Mouse (Mus musculus): ENCODE data around the gene Klhl32. TPM values are rescaled to one million over a fixed set of nuclear protein-coding genes. Genes with fewer than 3 reads are reported as not detected.

Klhl32 gene
- polyA plus RNA-seq, 1 experiment from 2014 or later, result 10.5 TPM

GRCm38 (mm10) chr4:24789331-24789730 is 61.6 kb downstream of the Klhl32 start:
- Histone ChIP-seq H3K27ac (ENCODE audit: low read depth, low read length) (no peak overlapping the region), H3K27me3 (ENCODE audit: control insufficient read depth, insufficient read depth, low read length) (no peaks in the 10 kb centered on the region), H3K9me3 (ENCODE audit: control insufficient read depth, low read length) (no peaks in the 10 kb centered on the region), H3K4me2 (ENCODE audit: low read depth) (no peak overlapping the region), H3K4me3 (ENCODE audit: low read depth, low read length) (no peak overlapping the region), H3K4me1 (ENCODE audit: control insufficient read depth, insufficient read depth, low read length) (no peaks in the 10 kb centered on the region), H3K9ac (ENCODE audit: low read length) (no peak overlapping the region), H3K36me3 (ENCODE audit: control insufficient read depth, insufficient read depth, low read length) (no peaks in the 10 kb centered on the region)
- 90% methylated on average over 1 of the region's 1 CpGs for WGBS
- ATAC-seq (ENCODE audit: insufficient read depth, low FRiP score, low TSS enrichment), result no peak
- DNase-seq (ENCODE audit: low spot score), result no peak

GRCm38 (mm10) chr4:24785757-24786532 is 65.0 kb downstream of the Klhl32 start:
- Histone ChIP-seq H3K27ac (ENCODE audit: low read depth, low read length) (no peak overlapping the region), H3K36me3 (ENCODE audit: control insufficient read depth, insufficient read depth, low read length) (no peaks in the 10 kb centered on the region), H3K9ac (ENCODE audit: low read length) (no peak overlapping the region), H3K4me2 (ENCODE audit: low read depth) (no peak overlapping the region), H3K4me1 (ENCODE audit: control insufficient read depth, insufficient read depth, low read length) (no peaks in the 10 kb centered on the region), H3K4me3 (ENCODE audit: low read depth, low read length) (no peak overlapping the region), H3K27me3 (ENCODE audit: control insufficient read depth, insufficient read depth, low read length) (no peaks in the 10 kb centered on the region), H3K9me3 (ENCODE audit: control insufficient read depth, low read length) (no peaks in the 10 kb centered on the region)
- WGBS, result 69% methylated on average over 7 of the region's 7 CpGs
- no peak for DNase-seq (ENCODE audit: low spot score)
- no peak for ATAC-seq (ENCODE audit: insufficient read depth, low FRiP score, low TSS enrichment)

- no peak overlapping the region for H3K4me3 ChIP-seq (ENCODE audit: low read depth, low read length)
- no peaks in the 10 kb centered on the region for H3K27me3 ChIP-seq (ENCODE audit: control insufficient read depth, insufficient read depth, low read length)
- H3K4me1 ChIP-seq (ENCODE audit: control insufficient read depth, insufficient read depth, low read length), result no peaks in the 10 kb centered on the region
- 88% methylated on average over 2 of the region's 2 CpGs for WGBS
- no peaks in the 10 kb centered on the region for H3K9me3 ChIP-seq (ENCODE audit: control insufficient read depth, low read length)
- no peak overlapping the region for H3K4me2 ChIP-seq (ENCODE audit: low read depth)
- no peak for ATAC-seq (ENCODE audit: insufficient read depth, low FRiP score, low TSS enrichment)
- DNase-seq (ENCODE audit: low spot score), result no peak
- no peaks in the 10 kb centered on the region for H3K36me3 ChIP-seq (ENCODE audit: control insufficient read depth, insufficient read depth, low read length)
- H3K9ac ChIP-seq (ENCODE audit: low read length), result no peak overlapping the region
- H3K27ac ChIP-seq (ENCODE audit: low read depth, low read length), result no peak overlapping the region
These were observed 85.0 kb downstream of the Klhl32 start for GRCm38 (mm10) chr4:24765919-24766318.

GRCm38 (mm10) chr4:24765469-24765868 is 85.5 kb downstream of the Klhl32 start:
- 72% methylated on average over 3 of the region's 3 CpGs for WGBS
- DNase-seq (ENCODE audit: low spot score) (no peak), ATAC-seq (ENCODE audit: insufficient read depth, low FRiP score, low TSS enrichment) (no peak)

GRCm38 (mm10) chr4:24764558-24764957 is 86.4 kb downstream of the Klhl32 start:
- DNase-seq (ENCODE audit: low spot score), result no peak
- ATAC-seq (ENCODE audit: insufficient read depth, low FRiP score, low TSS enrichment), result no peak
- WGBS, result 81% methylated on average over 2 of the region's 2 CpGs
- H3K9ac ChIP-seq (ENCODE audit: low read length), result no peak overlapping the region
- no peaks in the 10 kb centered on the region for H3K4me1 ChIP-seq (ENCODE audit: control insufficient read depth, insufficient read depth, low read length)
- no peak overlapping the region for H3K27ac ChIP-seq (ENCODE audit: low read depth, low read length)
- H3K9me3 ChIP-seq (ENCODE audit: control insufficient read depth, low read length), result no peaks in the 10 kb centered on the region
- H3K36me3 ChIP-seq (ENCODE audit: control insufficient read depth, insufficient read depth, low read length), result no peaks in the 10 kb centered on the region
- H3K4me2 ChIP-seq (ENCODE audit: low read depth), result no peak overlapping the region
- H3K4me3 ChIP-seq (ENCODE audit: low read depth, low read length), result no peak overlapping the region
- H3K27me3 ChIP-seq (ENCODE audit: control insufficient read depth, insufficient read depth, low read length), result no peaks in the 10 kb centered on the region

More at GRCm38 (mm10) chr4:24765469-24765868, 85.5 kb downstream of the Klhl32 start:
- no peaks in the 10 kb centered on the region for H3K36me3 ChIP-seq (ENCODE audit: control insufficient read depth, insufficient read depth, low read length)
- H3K9ac ChIP-seq (ENCODE audit: low read length), result no peak overlapping the region
- no peaks in the 10 kb centered on the region for H3K27me3 ChIP-seq (ENCODE audit: control insufficient read depth, insufficient read depth, low read length)
- no peak overlapping the region for H3K4me2 ChIP-seq (ENCODE audit: low read depth)
- H3K4me3 ChIP-seq (ENCODE audit: low read depth, low read length), result no peak overlapping the region
- H3K4me1 ChIP-seq (ENCODE audit: control insufficient read depth, insufficient read depth, low read length), result no peaks in the 10 kb centered on the region
- H3K27ac ChIP-seq (ENCODE audit: low read depth, low read length), result no peak overlapping the region
- no peaks in the 10 kb centered on the region for H3K9me3 ChIP-seq (ENCODE audit: control insufficient read depth, low read length)

- Histone ChIP-seq H3K4me2 (ENCODE audit: low read depth) (no peak overlapping the region), H3K9me3 (ENCODE audit: control insufficient read depth, low read length) (no peaks in the 10 kb centered on the region), H3K36me3 (ENCODE audit: control insufficient read depth, insufficient read depth, low read length) (no peaks in the 10 kb centered on the region), H3K4me3 (ENCODE audit: low read depth, low read length) (no peak overlapping the region), H3K27me3 (ENCODE audit: control insufficient read depth, insufficient read depth, low read length) (no peaks in the 10 kb centered on the region), H3K4me1 (ENCODE audit: control insufficient read depth, insufficient read depth, low read length) (no peaks in the 10 kb centered on the region), H3K27ac (ENCODE audit: low read depth, low read length) (no peak overlapping the region), H3K9ac (ENCODE audit: low read length) (no peak overlapping the region)
- DNase-seq (ENCODE audit: low spot score) (no peak), ATAC-seq (ENCODE audit: insufficient read depth, low FRiP score, low TSS enrichment) (no peak)
- WGBS, result 93% methylated on average over 4 of the region's 4 CpGs
These were observed 87.5 kb downstream of the Klhl32 start for GRCm38 (mm10) chr4:24763451-24763850.

- Histone ChIP-seq H3K4me3 (ENCODE audit: low read depth, low read length) (no peak overlapping the region), H3K9me3 (ENCODE audit: control insufficient read depth, low read length) (no peaks in the 10 kb centered on the region), H3K4me2 (ENCODE audit: low read depth) (no peak overlapping the region), H3K36me3 (ENCODE audit: control insufficient read depth, insufficient read depth, low read length) (no peaks in the 10 kb centered on the region), H3K4me1 (ENCODE audit: control insufficient read depth, insufficient read depth, low read length) (no peaks in the 10 kb centered on the region), H3K9ac (ENCODE audit: low read length) (no peak overlapping the region), H3K27me3 (ENCODE audit: control insufficient read depth, insufficient read depth, low read length) (no peaks in the 10 kb centered on the region), H3K27ac (ENCODE audit: low read depth, low read length) (no peak overlapping the region)
- WGBS, result 96% methylated on average over 1 of the region's 1 CpGs
- ATAC-seq (ENCODE audit: insufficient read depth, low FRiP score, low TSS enrichment), result no peak
- DNase-seq (ENCODE audit: low spot score), result no peak
These were observed 92.0 kb downstream of the Klhl32 start for GRCm38 (mm10) chr4:24758954-24759353.

- no peak for ATAC-seq (ENCODE audit: insufficient read depth, low FRiP score, low TSS enrichment)
- no peak overlapping the region for H3K9ac ChIP-seq (ENCODE audit: low read length)
- DNase-seq (ENCODE audit: low spot score), result no peak
- H3K4me2 ChIP-seq (ENCODE audit: low read depth), result no peak overlapping the region
- no peaks in the 10 kb centered on the region for H3K9me3 ChIP-seq (ENCODE audit: control insufficient read depth, low read length)
- no peaks in the 10 kb centered on the region for H3K36me3 ChIP-seq (ENCODE audit: control insufficient read depth, insufficient read depth, low read length)
- 77% methylated on average over 8 of the region's 8 CpGs for WGBS
- no peaks in the 10 kb centered on the region for H3K4me1 ChIP-seq (ENCODE audit: control insufficient read depth, insufficient read depth, low read length)
- H3K27ac ChIP-seq (ENCODE audit: low read depth, low read length), result no peak overlapping the region
- no peaks in the 10 kb centered on the region for H3K27me3 ChIP-seq (ENCODE audit: control insufficient read depth, insufficient read depth, low read length)
- no peak overlapping the region for H3K4me3 ChIP-seq (ENCODE audit: low read depth, low read length)
These were observed 98.3 kb downstream of the Klhl32 start for GRCm38 (mm10) chr4:24752517-24753208.

GRCm38 (mm10) chr4:24737080-24737479 is 113.8 kb downstream of the Klhl32 start:
- H3K27me3 ChIP-seq (ENCODE audit: control insufficient read depth, insufficient read depth, low read length), result no peaks in the 10 kb centered on the region
- H3K9ac ChIP-seq (ENCODE audit: low read length), result no peak overlapping the region
- DNase-seq (ENCODE audit: low spot score) (no peak), ATAC-seq (ENCODE audit: insufficient read depth, low FRiP score, low TSS enrichment) (no peak)
- no peak overlapping the region for H3K4me2 ChIP-seq (ENCODE audit: low read depth)
- no peak overlapping the region for H3K27ac ChIP-seq (ENCODE audit: low read depth, low read length)
- WGBS, result 91% methylated on average over 6 of the region's 6 CpGs
- no peaks in the 10 kb centered on the region for H3K36me3 ChIP-seq (ENCODE audit: control insufficient read depth, insufficient read depth, low read length)
- no peaks in the 10 kb centered on the region for H3K9me3 ChIP-seq (ENCODE audit: control insufficient read depth, low read length)
- H3K4me3 ChIP-seq (ENCODE audit: low read depth, low read length), result no peak overlapping the region
- no peaks in the 10 kb centered on the region for H3K4me1 ChIP-seq (ENCODE audit: control insufficient read depth, insufficient read depth, low read length)
